Mouse (Mus musculus) heart, postnatal 0 days (tissue): Measurements from ENCODE around the gene Tnfrsf1b.

ENCODE experiments used
- CTCF ChIP-seq: IDR thresholded peaks from 2 replicates; pipeline ENCODE4 v1.5.1; 2016; ENCODE audit warnings: antibody characterized with exemption, control low read depth, low read depth
- EP300 ChIP-seq: IDR thresholded peaks from 2 replicates; pipeline ENCODE4 v1.6.1; 2016; ENCODE audit warnings: antibody characterized with exemption, low read depth

GRCm38 (mm10) chr4:145247556-145247955, 886 bp upstream of the Tnfrsf1b start:
- TF ChIP-seq CTCF (no peak), EP300 (no peak)
